Mouse (Mus musculus) ES-E14 (cell line): ENCODE results near the gene Armc7. TPM values are rescaled to one million over a fixed set of nuclear protein-coding genes. Genes with fewer than 3 reads are reported as not detected.

ENCODE experiments used
- DNase-seq: peaks from one replicate; pipeline ENCODE4 v3.0.0-alpha.2; 2013; ENCODE audit warnings: low read depth, low spot score
- H3K27ac ChIP-seq: 2 replicates; pipeline ENCODE4 v1.5.1; 2012; ENCODE audit warnings: low read depth, mild to moderate bottlenecking, low read length, moderate library complexity, mixed read lengths; ENCODE audit not compliant: poor library complexity, insufficient read depth, severe bottlenecking
- H3K36me3 ChIP-seq: 2 replicates; pipeline ENCODE4 v1.6.1; 2012; ENCODE audit warnings: mild to moderate bottlenecking, low read length, moderate library complexity, mixed read lengths; ENCODE audit not compliant: control insufficient read depth, poor library complexity, insufficient read depth, severe bottlenecking
- H3K4me1 ChIP-seq, 2 experiments: fragments of 150-350 bp in 1 of 2; sonication (generic) in 1 of 2; 2 replicates each; pipeline ENCODE4 v1.6.1; 2012; ENCODE audit warnings: low read length in 2 of 2, mild to moderate bottlenecking in 1 of 2, mixed read lengths in 1 of 2; ENCODE audit not compliant: control insufficient read depth in 2 of 2, insufficient read depth in 2 of 2, poor library complexity in 1 of 2
- H3K4me3 ChIP-seq, 2 experiments: fragments of 150-350 bp in 1 of 2; sonication (generic) in 1 of 2; 2 replicates each; pipeline ENCODE4 v1.5.1; 2012; ENCODE audit warnings: low read length in 2 of 2, low read depth in 1 of 2, mild to moderate bottlenecking in 1 of 2, mixed read lengths in 1 of 2; ENCODE audit not compliant: insufficient read depth in 1 of 2, poor library complexity in 1 of 2, severe bottlenecking in 1 of 2
- H3K9ac ChIP-seq: 2 replicates; pipeline ENCODE4 v1.6.1; 2012; ENCODE audit warnings: low read depth, mild to moderate bottlenecking, low read length, mixed read lengths; ENCODE audit not compliant: poor library complexity, insufficient read depth, severe bottlenecking
- H3K9me3 ChIP-seq: fragments of 150-350 bp; sonication (generic); 2 replicates; pipeline ENCODE4 v1.6.1; 2012; ENCODE audit warnings: low read depth, mild to moderate bottlenecking, low read length; ENCODE audit not compliant: control insufficient read depth, insufficient read depth
- CHD2 ChIP-seq: IDR thresholded peaks from 2 replicates; pipeline ENCODE4 v1.6.1; 2014; ENCODE audit warnings: mild to moderate bottlenecking, low read depth, low read length, inconsistent platforms
- HCFC1 ChIP-seq: IDR thresholded peaks from 2 replicates; pipeline ENCODE4 v1.6.1; 2012; ENCODE audit warnings: low read length, inconsistent platforms, borderline replicate concordance; ENCODE audit not compliant: insufficient read depth
- MAFK ChIP-seq: IDR thresholded peaks from 2 replicates; pipeline ENCODE4 v1.6.1; 2014; ENCODE audit warnings: mild to moderate bottlenecking, low read depth, low read length, inconsistent platforms; ENCODE audit not compliant: insufficient read depth
- ZC3H11A ChIP-seq: IDR thresholded peaks from 2 replicates; pipeline ENCODE4 v1.6.1; 2012; ENCODE audit warnings: low read depth, mild to moderate bottlenecking, inconsistent platforms, low read length, borderline replicate concordance
- ZNF384 ChIP-seq: IDR thresholded peaks from 2 replicates; pipeline ENCODE4 v1.6.1; 2012; ENCODE audit warnings: low read depth, low read length, inconsistent platforms
- in situ Hi-C, 2 experiments: fragments of 600-800 bp; cut with MboI; formaldehyde crosslinking; loops; one replicate each; pipeline ENCODE4 v1.15.1; 2025; ENCODE audit warnings: low sequenced_read_pairs in 2 of 2, inconsistent platforms in 1 of 2; ENCODE audit not compliant: unreplicated experiment in 2 of 2
- total RNA-seq: library from RNA; depleted of rRNA; stranded (reverse); fragments of 300-350 nt; gene quantifications from 2 replicates; pipeline ENCODE4 v1.2.3, GENCODE M21; 2012; rRNA removed

The Armc7 gene
- total RNA-seq, 1 experiment: 4.8 TPM

- DNase-seq: peak; percentile 97
- peak within 1 kb of the TSS; percentile 84 to 99 for H3K4me3 ChIP-seq
- no peaks in the 10 kb centered on the region for H3K9me3 ChIP-seq
- peak within 1 kb of the TSS; percentile 99 for H3K27ac ChIP-seq
- in situ Hi-C loops: no loop called here
- H3K4me1 ChIP-seq: peaks cover 3 to 6% of the 10 kb centered on the region in 2 experiments
- no peak for TF ChIP-seq ZC3H11A
- no peak for TF ChIP-seq MAFK
- 0 out of 2 replicates have a peak, but pooled peaks have one; percentile 24 for TF ChIP-seq ZNF384
- TF ChIP-seq HCFC1: peak; percentile 66; the same call in 1 of the 2 replicates
- TF ChIP-seq CHD2: no peak
- peaks cover 22% of the 10 kb centered on the region for H3K36me3 ChIP-seq
- H3K9ac ChIP-seq: peak within 1 kb of the TSS; percentile 99
Observed at GRCm38 (mm10) chr11:115536038-115536681, 60.7 kb downstream of the Armc7 start, which contains the start of gene Sumo2. Gene Sumo2 (minus strand): TSS chr11:115536276.

GRCm38 (mm10) chr11:115536856-115537568 is 61.5 kb downstream of the Armc7 start:
- peak overlapping the region; percentile 85 for H3K9ac ChIP-seq
- peaks cover 14% of the 10 kb centered on the region for H3K36me3 ChIP-seq
- no peak for DNase-seq

GRCm38 (mm10) chr11:115538045-115538444 is 62.6 kb downstream of the Armc7 start:
- no peak for DNase-seq
- Histone ChIP-seq H3K4me1 (peaks cover 2 to 3% of the 10 kb centered on the region in 2 experiments), H3K4me3 (no peak overlapping the region), H3K9me3 (no peaks in the 10 kb centered on the region), H3K9ac (no peak overlapping the region), H3K36me3 (peaks cover 7% of the 10 kb centered on the region), H3K27ac (no peak overlapping the region)
- TF ChIP-seq CHD2 (no peak), ZNF384 (peak; percentile 77; the same call in 1 of the 2 replicates)
- in situ Hi-C loops: no loop called here

More at GRCm38 (mm10) chr11:115536856-115537568, 61.5 kb downstream of the Armc7 start:
- H3K4me3 ChIP-seq: peak overlapping the region; percentile 53 to 68
- in situ Hi-C loops: no loop called here
- H3K27ac ChIP-seq: peak overlapping the region; percentile 99
- H3K4me1 ChIP-seq: peaks cover 3 to 6% of the 10 kb centered on the region in 2 experiments
- no peaks in the 10 kb centered on the region for H3K9me3 ChIP-seq
- TF ChIP-seq MAFK: no peak
- peak; percentile 86 for TF ChIP-seq ZNF384

Other genes starting within 250 kb of the Armc7 start
- gene Grin2c, start 208.4 kb upstream of the Armc7 start, total RNA-seq: 0.21 and 0.22 TPM in 2 replicates
- 12.1 and 21.0 TPM in 2 replicates for gene Fdxr, start 198.6 kb upstream of the Armc7 start, total RNA-seq
- 2.1 and 3.7 TPM in 2 replicates for gene Fads6, start 178.0 kb upstream of the Armc7 start, total RNA-seq
- 0.18 and 0.21 TPM in 2 replicates for gene Otop2, start 168.5 kb upstream of the Armc7 start, total RNA-seq
- gene Ush1g, start 153.6 kb upstream of the Armc7 start, total RNA-seq: 0.11 TPM in 1 of 2 replicates, not detected in the other
- not detected in 2 replicates for gene Otop3, start 140.9 kb upstream of the Armc7 start, total RNA-seq
- gene Hid1, start 107.9 kb upstream of the Armc7 start, total RNA-seq: 2.4 and 2.8 TPM in 2 replicates
- gene Cdr2l, start 93.8 kb upstream of the Armc7 start, total RNA-seq: 8.5 and 10.4 TPM in 2 replicates
- gene Mrpl58, start 71.9 kb upstream of the Armc7 start, total RNA-seq: 79.5 and 89.3 TPM in 2 replicates
- gene Atp5h, start 55.7 kb upstream of the Armc7 start, total RNA-seq: 275 and 342 TPM in 2 replicates
- 14.0 and 19.5 TPM in 2 replicates for gene Kctd2, start 55.5 kb upstream of the Armc7 start, total RNA-seq
- 0.31 and 0.58 TPM in 2 replicates for gene Trim80, start 35.1 kb upstream of the Armc7 start, total RNA-seq
- gene Slc16a5, start 13.2 kb upstream of the Armc7 start, total RNA-seq: 1.1 and 1.6 TPM in 2 replicates
- gene Nt5c, start 16.2 kb downstream of the Armc7 start, total RNA-seq: 37.2 and 50.5 TPM in 2 replicates
- 164 and 205 TPM in 2 replicates for gene Jpt1, start 38.7 kb downstream of the Armc7 start, total RNA-seq
- gene Sumo2, start 60.6 kb downstream of the Armc7 start, total RNA-seq: 325 and 579 TPM in 2 replicates
- 279 and 312 TPM in 2 replicates for gene Nup85, start 88.8 kb downstream of the Armc7 start, total RNA-seq
- 51.6 and 74.9 TPM in 2 replicates for gene Mrps7, start 128.3 kb downstream of the Armc7 start, total RNA-seq
- gene Gga3, start 128.4 kb downstream of the Armc7 start, total RNA-seq: 31.7 and 39.7 TPM in 2 replicates
- gene Mif4gd, start 137.3 kb downstream of the Armc7 start, total RNA-seq: 63.8 and 85.6 TPM in 2 replicates
- gene Slc25a19, start 152.6 kb downstream of the Armc7 start, total RNA-seq: 22.6 and 23.6 TPM in 2 replicates
- gene Grb2, start 232.9 kb downstream of the Armc7 start, total RNA-seq: 16.3 and 24.4 TPM in 2 replicates